Mouse (Mus musculus): ENCODE results near the gene Mfap1b. TPM values are rescaled to one million over a fixed set of nuclear protein-coding genes. Genes with fewer than 3 reads are reported as not detected.
A peak's percentile ranks its signal among the peaks of the same experiment; 100 is the strongest.
"Not testable (repeated sequence)": the region's sequence is repeated elsewhere in the genome, so short reads cannot be mapped to it uniquely, and the experiment has no call there.

Mfap1b gene
- total and polyA plus RNA-seq, 2 experiments from 2014 or later, result 22.6 to 57.4 TPM

GRCm38 (mm10) chr2:121483576-121483975 lies 9.7 kb upstream of the Mfap1b start:
- ATAC-seq (ENCODE audit: low FRiP score) (no peak), DNase-seq (ENCODE audit: low spot score) (no peak)
- Histone ChIP-seq H3K4me2 (ENCODE audit: low read depth, low read length, poor library complexity, severe bottlenecking) (no peak overlapping the region), H3K9me3 (ENCODE audit: low read length) (no peaks in the 10 kb centered on the region), H3K27ac (ENCODE audit: low read depth, low read length) (no peak overlapping the region), H3K9ac (replicated peaks; ENCODE audit: low read length, poor library complexity, severe bottlenecking) (no peak overlapping the region), H3K36me3 (ENCODE audit: insufficient read depth, low read length) (no peaks in the 10 kb centered on the region), H3K27me3 (ENCODE audit: insufficient read depth, low read length) (no peaks in the 10 kb centered on the region), H3K4me1 (ENCODE audit: insufficient read depth, low read length) (no peaks in the 10 kb centered on the region), H3K4me3 (ENCODE audit: low read depth, low read length) (no peak overlapping the region)
- WGBS, result 38% methylated on average over 8 of the region's 8 CpGs
- no peak for TF ChIP-seq CTCF (IDR thresholded peaks at IDR 0.05)

DNA sequence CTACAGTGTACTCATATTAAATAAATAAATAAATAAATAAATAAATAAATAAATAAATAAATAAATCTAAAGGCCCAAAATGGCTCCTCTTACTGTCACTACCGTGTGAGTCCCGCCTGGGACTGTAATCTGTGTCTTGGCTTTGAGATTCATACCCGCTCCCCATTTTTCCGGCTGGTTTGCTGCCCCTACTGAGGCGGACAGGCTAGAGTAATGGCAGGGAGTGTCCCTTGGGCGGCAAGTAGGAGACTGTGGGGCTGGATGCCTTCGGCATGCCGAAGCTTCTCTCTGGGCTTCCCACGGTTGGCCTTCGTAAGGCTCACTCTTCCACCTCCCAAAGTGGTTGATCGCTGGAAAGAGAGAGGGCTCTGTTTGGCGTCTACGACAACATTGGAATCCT lies 7.0 kb upstream of the Mfap1b start:
- H3K27me3 ChIP-seq (ENCODE audit: insufficient read depth, low read length); H3K4me1 ChIP-seq (ENCODE audit: insufficient read depth, low read length); H3K36me3 ChIP-seq (ENCODE audit: insufficient read depth, low read length); H3K27ac ChIP-seq (ENCODE audit: low read depth, low read length); H3K9me3 ChIP-seq (ENCODE audit: low read length); DNase-seq (ENCODE audit: low spot score); H3K9ac ChIP-seq (replicated peaks; ENCODE audit: low read length, poor library complexity, severe bottlenecking); H3K4me3 ChIP-seq (ENCODE audit: low read depth, low read length); ATAC-seq (ENCODE audit: low FRiP score); H3K4me2 ChIP-seq (ENCODE audit: low read depth, low read length, poor library complexity, severe bottlenecking): not testable (repeated sequence)
- 90% methylated on average over 13 of the region's 13 CpGs for WGBS

- no peak for DNase-seq (ENCODE audit: low spot score)
- Histone ChIP-seq H3K27me3 (ENCODE audit: insufficient read depth, low read length) (no peaks in the 10 kb centered on the region), H3K4me1 (ENCODE audit: insufficient read depth, low read length) (no peaks in the 10 kb centered on the region), H3K36me3 (ENCODE audit: insufficient read depth, low read length) (no peaks in the 10 kb centered on the region), H3K9ac (replicated peaks; ENCODE audit: low read length, poor library complexity, severe bottlenecking) (no peak overlapping the region), H3K4me3 (ENCODE audit: low read depth, low read length) (no peak overlapping the region), H3K9me3 (ENCODE audit: low read length) (no peaks in the 10 kb centered on the region), H3K4me2 (ENCODE audit: low read depth, low read length, poor library complexity, severe bottlenecking) (no peak overlapping the region), H3K27ac (ENCODE audit: low read depth, low read length) (no peak overlapping the region)
- WGBS, result 66% methylated on average over 3 of the region's 3 CpGs
- TF ChIP-seq CTCF (IDR thresholded peaks at IDR 0.05), result peak; percentile 55
- no peak for ATAC-seq (ENCODE audit: low FRiP score)
Measured at GRCm38 (mm10) chr2:121480498-121480897, 6.6 kb upstream of the Mfap1b start.

- no peak overlapping the region for H3K4me3 ChIP-seq (ENCODE audit: low read depth, low read length)
- no peak for ATAC-seq (ENCODE audit: low FRiP score)
- H3K36me3 ChIP-seq (ENCODE audit: insufficient read depth, low read length), result no peaks in the 10 kb centered on the region
- no peak overlapping the region for H3K4me2 ChIP-seq (ENCODE audit: low read depth, low read length, poor library complexity, severe bottlenecking)
- 78% methylated on average over 3 of the region's 3 CpGs for WGBS
- H3K27me3 ChIP-seq (ENCODE audit: insufficient read depth, low read length), result no peaks in the 10 kb centered on the region
- no peaks in the 10 kb centered on the region for H3K4me1 ChIP-seq (ENCODE audit: insufficient read depth, low read length)
- no peak for DNase-seq (ENCODE audit: low spot score)
- H3K27ac ChIP-seq (ENCODE audit: low read depth, low read length), result no peak overlapping the region
- H3K9ac ChIP-seq (replicated peaks; ENCODE audit: low read length, poor library complexity, severe bottlenecking), result no peak overlapping the region
- TF ChIP-seq CTCF (IDR thresholded peaks at IDR 0.05), result no peak
- no peaks in the 10 kb centered on the region for H3K9me3 ChIP-seq (ENCODE audit: low read length)
Measured at GRCm38 (mm10) chr2:121477491-121478266, 3.8 kb upstream of the Mfap1b start.

DNA sequence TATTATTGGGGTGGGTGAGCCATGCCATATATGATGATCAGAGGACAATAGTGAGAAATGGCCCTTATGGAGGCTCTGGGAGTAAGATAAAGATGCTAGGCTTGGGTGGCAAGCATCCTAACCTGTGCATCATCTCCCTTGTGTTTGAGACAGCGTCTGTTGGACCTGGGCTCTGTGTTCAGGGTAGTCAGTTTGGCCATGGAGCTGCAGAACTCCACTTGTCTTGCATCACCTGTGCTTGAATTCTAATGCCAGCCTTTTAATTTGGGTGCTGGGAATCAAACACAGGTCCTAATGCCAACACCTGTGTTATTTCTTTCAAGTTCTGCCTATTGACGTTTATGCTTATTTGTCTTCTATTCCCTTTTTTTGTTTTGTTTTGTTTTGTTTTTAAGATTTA lies 1.4 kb upstream of the Mfap1b start:
- DNase-seq (ENCODE audit: low spot score); H3K27me3 ChIP-seq (ENCODE audit: insufficient read depth, low read length); H3K4me1 ChIP-seq (ENCODE audit: insufficient read depth, low read length); H3K36me3 ChIP-seq (ENCODE audit: insufficient read depth, low read length); ATAC-seq (ENCODE audit: low FRiP score); H3K9ac ChIP-seq (replicated peaks; ENCODE audit: low read length, poor library complexity, severe bottlenecking); H3K4me3 ChIP-seq (ENCODE audit: low read depth, low read length); H3K27ac ChIP-seq (ENCODE audit: low read depth, low read length); H3K9me3 ChIP-seq (ENCODE audit: low read length); H3K4me2 ChIP-seq (ENCODE audit: low read depth, low read length, poor library complexity, severe bottlenecking): not testable (repeated sequence)
- 99% methylated on average over 2 of the region's 2 CpGs for WGBS

GRCm38 (mm10) chr2:121474180-121474535 lies 291 bp upstream of the Mfap1b start:
- no peak overlapping the region; the same call in 1 of the 2 replicates for H3K9ac ChIP-seq (replicated peaks; ENCODE audit: low read length, poor library complexity, severe bottlenecking)

GRCm38 (mm10) chr2:121472783-121473182 lies 1.1 kb downstream of the Mfap1b start:
- not testable (repeated sequence) for H3K27ac ChIP-seq (ENCODE audit: low read depth, low read length); H3K9me3 ChIP-seq (ENCODE audit: low read length); DNase-seq (ENCODE audit: low spot score); H3K4me1 ChIP-seq (ENCODE audit: insufficient read depth, low read length); H3K36me3 ChIP-seq (ENCODE audit: insufficient read depth, low read length); H3K9ac ChIP-seq (replicated peaks; ENCODE audit: low read length, poor library complexity, severe bottlenecking); H3K27me3 ChIP-seq (ENCODE audit: insufficient read depth, low read length); ATAC-seq (ENCODE audit: low FRiP score); H3K4me2 ChIP-seq (ENCODE audit: low read depth, low read length, poor library complexity, severe bottlenecking); H3K4me3 ChIP-seq (ENCODE audit: low read depth, low read length)
- WGBS, result 93% methylated on average over 3 of the region's 3 CpGs

More at GRCm38 (mm10) chr2:121474180-121474535, 291 bp upstream of the Mfap1b start:
- WGBS, result 36% methylated on average over 8 of the region's 8 CpGs
- Histone ChIP-seq H3K4me3 (ENCODE audit: low read depth, low read length) (peak overlapping the region; percentile 51), H3K9me3 (ENCODE audit: low read length) (no peaks in the 10 kb centered on the region), H3K4me1 (ENCODE audit: insufficient read depth, low read length) (no peaks in the 10 kb centered on the region), H3K27me3 (ENCODE audit: insufficient read depth, low read length) (no peaks in the 10 kb centered on the region), H3K4me2 (ENCODE audit: low read depth, low read length, poor library complexity, severe bottlenecking) (peak overlapping the region; percentile 57), H3K36me3 (ENCODE audit: insufficient read depth, low read length) (no peaks in the 10 kb centered on the region), H3K27ac (ENCODE audit: low read depth, low read length) (0 out of 2 replicates have a peak overlapping the region, but pooled peaks have one; percentile 47)
- no peak for DNase-seq (ENCODE audit: low spot score)
- ATAC-seq (ENCODE audit: low FRiP score), result peak; percentile 62
- TF ChIP-seq CTCF (IDR thresholded peaks at IDR 0.05), result no peak

- H3K27ac ChIP-seq (ENCODE audit: low read depth, low read length); H3K4me1 ChIP-seq (ENCODE audit: insufficient read depth, low read length); H3K27me3 ChIP-seq (ENCODE audit: insufficient read depth, low read length); H3K9me3 ChIP-seq (ENCODE audit: low read length); ATAC-seq (ENCODE audit: low FRiP score); DNase-seq (ENCODE audit: low spot score); H3K36me3 ChIP-seq (ENCODE audit: insufficient read depth, low read length); H3K4me3 ChIP-seq (ENCODE audit: low read depth, low read length); H3K9ac ChIP-seq (replicated peaks; ENCODE audit: low read length, poor library complexity, severe bottlenecking); H3K4me2 ChIP-seq (ENCODE audit: low read depth, low read length, poor library complexity, severe bottlenecking): not testable (repeated sequence)
- 71% methylated on average over 1 of the region's 6 CpGs for WGBS
Measured at GRCm38 (mm10) chr2:121468982-121469381, 4.9 kb downstream of the Mfap1b start.

Data from midbrain, postnatal 0 days (tissue).